Mouse (Mus musculus) MEL (cell line): ENCODE measurements around the gene Btbd35f9. TPM values are rescaled to one million over a fixed set of nuclear protein-coding genes. Genes with fewer than 3 reads are reported as not detected.
"Not testable (repeated sequence)": the region's sequence is repeated elsewhere in the genome, so short reads cannot be mapped to it uniquely, and the experiment has no call there.

Experiments used
- DNase-seq: peaks from one replicate; pipeline ENCODE4 v3.0.0; 2011; ENCODE audit warnings: low read depth, low spot score
- H3K27ac ChIP-seq: 2 replicates; pipeline ENCODE4 v1.5.1; 2012; ENCODE audit warnings: low read depth, mild to moderate bottlenecking, control low read depth, low read length, moderate library complexity; ENCODE audit not compliant: control insufficient read depth
- H3K27me3 ChIP-seq, 2 experiments: fragments of 150-350 bp in 1 of 2; sonication (generic) in 1 of 2; 2 replicates each; pipeline ENCODE4 v1.6.1; 2012; ENCODE audit warnings: low read length in 2 of 2, mild to moderate bottlenecking in 2 of 2, improper control_type of control experiment in 1 of 2, moderate library complexity in 1 of 2; ENCODE audit not compliant: insufficient read depth in 2 of 2, control insufficient read depth in 1 of 2
- H3K36me3 ChIP-seq, 2 experiments: 2 replicates each; pipeline ENCODE4 v1.6.1; 2012 to 2014; ENCODE audit warnings: low read length in 2 of 2, improper control_type of control experiment in 1 of 2, inconsistent platforms in 1 of 2, mild to moderate bottlenecking in 1 of 2; ENCODE audit not compliant: insufficient read depth in 2 of 2, control insufficient read depth in 1 of 2
- H3K4me1 ChIP-seq, 2 experiments: fragments of 150-350 bp in 1 of 2; sonication (generic) in 1 of 2; 2 replicates each; pipeline ENCODE4 v1.6.1; 2012; ENCODE audit warnings: low read length in 2 of 2, improper control_type of control experiment in 1 of 2, mild to moderate bottlenecking in 1 of 2; ENCODE audit not compliant: insufficient read depth in 2 of 2, control insufficient read depth in 1 of 2
- H3K4me3 ChIP-seq, 2 experiments: fragments of 150-350 bp in 1 of 2; sonication (generic) in 1 of 2; 2 replicates each; pipeline ENCODE4 v1.5.1; 2012; ENCODE audit warnings: low read depth in 2 of 2, low read length in 2 of 2, mild to moderate bottlenecking in 2 of 2, moderate library complexity in 2 of 2, control low read depth in 1 of 2, improper control_type of control experiment in 1 of 2; ENCODE audit not compliant: control insufficient read depth in 1 of 2, insufficient read depth in 1 of 2
- H3K79me2 ChIP-seq: 2 replicates; pipeline ENCODE4 v1.6.1; 2012; ENCODE audit warnings: mild to moderate bottlenecking, low read length, moderate library complexity; ENCODE audit not compliant: control insufficient read depth, poor library complexity, insufficient read depth
- H3K9ac ChIP-seq: 2 replicates; pipeline ENCODE4 v1.6.1; 2012; ENCODE audit warnings: low read depth, mild to moderate bottlenecking, control low read depth, low read length, moderate library complexity; ENCODE audit not compliant: control insufficient read depth, poor library complexity, severe bottlenecking
- H3K9me3 ChIP-seq: fragments of 150-350 bp; sonication (generic); replicated peaks from 2 replicates; pipeline ENCODE4 v1.6.1; 2012; ENCODE audit warnings: mild to moderate bottlenecking, low read length, improper control_type of control experiment, moderate library complexity; ENCODE audit not compliant: insufficient read depth
- polyA plus RNA-seq, 2 experiments: library from polyadenylated mRNA; stranded (reverse) in 1 of 2; unstranded in 1 of 2; fragments of >175 nt in 1 of 2; fragments of >200 nt in 1 of 2; gene quantifications; 2 replicates each; pipeline versions ENCODE4 v1.2.1 to v1.2.4; 2012; ENCODE audit warnings: low replicate concordance in 2 of 2, low read depth in 1 of 2; ENCODE audit not compliant: insufficient read length in 2 of 2, insufficient read depth in 1 of 2, missing spikeins in 1 of 2
- total RNA-seq: library from RNA; depleted of rRNA; stranded (reverse); fragments of 300-350 nt; gene quantifications from 2 replicates; pipeline ENCODE4 v1.2.3, GENCODE M21; 2012; rRNA removed

The Btbd35f9 gene
- total RNA-seq, result not detected in 2 replicates
- not detected for polyA plus RNA-seq

DNA sequence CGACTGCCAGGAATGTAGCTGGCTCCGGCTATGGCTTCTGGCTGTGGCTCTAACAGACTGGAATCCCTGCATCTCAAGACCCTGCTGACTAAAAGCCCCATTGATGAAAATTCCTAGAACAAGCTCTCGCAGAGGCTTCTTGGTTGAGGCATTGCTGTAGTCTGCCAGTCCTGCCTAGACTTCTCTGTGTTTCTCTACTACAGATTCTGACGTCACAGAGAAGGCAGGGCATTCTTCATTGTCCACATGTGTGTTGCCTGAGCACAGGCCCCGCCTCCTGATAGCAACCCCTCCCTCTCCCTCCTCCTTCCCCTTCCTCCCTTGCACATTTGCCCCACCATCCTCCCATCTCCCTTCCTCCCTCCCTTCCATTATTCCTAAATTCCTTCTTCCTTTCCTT lies at the start of gene Btbd35f9:
Gene Btbd35f9 (minus strand): TSS at position 101 of the 400 bp plus-strand sequence.
- H3K4me3 ChIP-seq, H3K36me3 ChIP-seq, H3K4me1 ChIP-seq, H3K9me3 ChIP-seq, H3K9ac ChIP-seq, DNase-seq, H3K79me2 ChIP-seq, H3K27me3 ChIP-seq, H3K27ac ChIP-seq: not testable (repeated sequence)

Other genes with a start within 250 kb of the Btbd35f9 start
- gene Btbd35f6, start 205.0 kb downstream of the Btbd35f9 start, total RNA-seq, result not detected in 2 replicates
- gene Btbd35f6, start 205.0 kb downstream of the Btbd35f9 start, polyA plus RNA-seq, result not detected
- not detected in 2 replicates for gene Gm21870, start 174.7 kb downstream of the Btbd35f9 start, total RNA-seq
- not detected for gene Gm21870, start 174.7 kb downstream of the Btbd35f9 start, polyA plus RNA-seq
- not detected in 2 replicates for gene Spin2g, start 77.2 kb upstream of the Btbd35f9 start, total RNA-seq
- not detected for gene Spin2g, start 77.2 kb upstream of the Btbd35f9 start, polyA plus RNA-seq